Mouse (Mus musculus) cerebellum, adult 9-11 months (tissue): ENCODE results near the gene Wdr64.

ENCODE experiments used
- DNase-seq: peaks from one replicate; pipeline ENCODE4 v3.0.0; 2022

The Wdr64 gene

DNA sequence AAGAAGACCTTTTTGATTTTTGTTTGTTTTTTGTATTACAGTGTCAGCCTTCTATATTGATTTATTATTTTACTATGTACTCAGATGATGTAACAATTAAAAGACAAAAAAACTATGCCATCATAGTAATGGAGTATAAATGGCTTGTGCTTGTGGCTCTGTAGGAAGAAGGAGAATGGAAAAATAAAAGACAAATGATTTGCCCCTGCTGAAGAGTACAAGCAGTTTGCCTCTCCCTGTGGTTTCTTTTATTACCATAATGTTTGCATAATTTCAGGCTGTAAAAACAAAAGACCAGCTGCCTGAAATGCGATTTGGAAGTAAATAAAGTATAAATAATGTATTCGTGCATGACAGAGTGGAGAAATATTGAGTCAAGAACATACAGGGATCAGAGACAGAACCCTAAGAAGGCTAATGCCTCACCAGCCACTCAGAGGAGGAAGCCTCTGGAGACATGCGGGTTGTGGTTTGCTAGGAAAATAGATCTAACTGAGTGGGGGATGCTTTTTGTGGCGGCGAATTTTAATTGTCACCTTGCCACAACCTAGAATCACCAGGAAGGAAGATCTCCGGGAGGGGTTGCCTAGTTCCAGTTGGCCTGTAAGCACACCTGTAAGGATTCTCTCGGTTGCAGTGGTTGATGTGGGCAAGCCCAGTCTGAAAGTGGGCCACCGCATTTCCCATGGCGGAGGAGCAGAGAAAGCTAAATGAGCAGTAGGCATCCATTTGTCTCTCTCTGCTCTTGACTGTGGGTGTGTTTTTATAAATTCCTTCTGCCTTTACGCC, 56.4 kb downstream of the Wdr64 start:
- no peak for DNase-seq

DNA sequence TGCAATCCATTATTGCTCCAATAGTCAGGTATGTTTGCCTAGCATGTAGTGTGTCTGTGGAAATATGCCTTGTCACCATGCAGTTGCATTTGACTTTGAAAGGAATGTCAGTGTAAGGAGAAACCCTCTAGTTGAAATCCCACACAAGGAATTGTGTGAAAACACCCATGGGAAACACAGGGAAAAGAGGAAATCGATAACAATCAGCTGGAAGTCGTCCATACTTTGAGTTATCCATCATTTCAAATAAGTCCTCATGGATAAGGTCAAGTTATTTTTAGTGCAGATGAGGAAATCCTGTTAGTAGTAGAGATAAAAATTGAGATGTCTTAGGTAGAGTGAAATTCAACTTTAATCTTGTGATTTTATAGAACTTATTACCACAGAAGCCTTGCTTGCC, 96.3 kb downstream of the Wdr64 start:
- DNase-seq, result no peak

DNA sequence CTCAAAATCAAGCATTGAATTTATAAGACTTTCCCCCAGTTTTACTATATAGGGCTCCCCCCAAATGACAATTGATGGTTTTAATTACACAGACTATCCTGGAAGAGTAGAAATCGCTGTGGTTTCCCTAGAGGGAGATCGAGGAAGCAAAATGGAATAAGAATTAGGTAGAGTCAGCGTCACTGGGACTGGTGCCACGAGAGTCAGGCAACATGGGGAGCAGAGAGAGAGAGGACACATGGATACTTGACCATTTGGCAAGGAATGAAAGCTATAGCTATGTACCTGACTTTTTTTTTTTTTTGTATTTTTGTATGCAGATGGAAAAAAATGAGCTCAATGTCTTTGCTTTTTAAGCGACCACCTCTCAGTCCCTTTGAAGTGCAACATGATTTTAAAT, 110.0 kb downstream of the Wdr64 start:
- no peak for DNase-seq

DNA sequence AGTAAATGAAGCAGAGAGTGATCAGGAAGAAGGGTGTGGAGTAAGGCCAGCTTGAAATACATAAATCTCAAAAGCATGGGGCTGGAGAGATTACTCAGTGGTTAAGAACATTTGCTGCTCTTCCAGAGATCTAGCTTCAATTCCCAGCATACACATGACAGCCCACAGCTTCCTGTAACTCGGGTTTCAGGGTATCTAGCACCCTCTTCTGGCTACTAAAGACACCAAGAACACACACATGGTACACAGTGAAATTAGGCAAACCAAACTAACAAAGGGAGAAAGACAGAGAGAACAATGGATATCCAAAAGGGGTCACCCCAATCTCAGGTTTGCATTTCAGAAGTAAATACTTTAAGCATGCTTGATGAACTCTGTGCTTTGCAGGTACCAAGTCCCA, 113.2 kb downstream of the Wdr64 start:
- DNase-seq, result no peak

DNA sequence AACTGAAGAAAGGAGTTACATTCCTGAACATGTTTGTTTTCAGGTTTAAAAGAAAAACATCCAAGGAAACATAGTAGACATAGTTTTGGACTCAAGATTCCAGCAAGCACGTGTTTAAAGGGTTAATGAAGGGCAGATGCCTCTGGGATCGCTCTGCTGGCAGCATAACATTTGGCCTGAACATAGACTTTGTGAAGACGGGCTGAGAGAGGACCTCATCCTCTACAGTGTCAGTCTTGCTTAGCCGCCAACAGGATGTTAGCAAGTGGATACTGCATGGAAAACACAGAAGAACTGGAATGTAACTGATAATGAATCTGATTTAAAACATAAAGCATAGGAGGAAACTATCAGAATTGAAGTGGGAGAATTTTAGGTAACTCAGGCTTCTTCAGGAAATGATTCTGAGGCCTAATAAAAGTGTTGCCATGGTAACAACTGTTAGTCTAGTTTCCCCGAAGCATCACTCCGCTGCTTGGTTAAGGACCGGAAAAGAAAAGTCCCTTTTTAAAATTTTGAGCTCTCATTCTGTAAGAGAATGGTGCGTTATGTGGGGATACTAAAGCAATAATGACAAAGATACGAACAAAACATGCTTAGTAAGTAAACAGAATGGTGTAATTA, 125.5 kb downstream of the Wdr64 start:
- no peak for DNase-seq

DNA sequence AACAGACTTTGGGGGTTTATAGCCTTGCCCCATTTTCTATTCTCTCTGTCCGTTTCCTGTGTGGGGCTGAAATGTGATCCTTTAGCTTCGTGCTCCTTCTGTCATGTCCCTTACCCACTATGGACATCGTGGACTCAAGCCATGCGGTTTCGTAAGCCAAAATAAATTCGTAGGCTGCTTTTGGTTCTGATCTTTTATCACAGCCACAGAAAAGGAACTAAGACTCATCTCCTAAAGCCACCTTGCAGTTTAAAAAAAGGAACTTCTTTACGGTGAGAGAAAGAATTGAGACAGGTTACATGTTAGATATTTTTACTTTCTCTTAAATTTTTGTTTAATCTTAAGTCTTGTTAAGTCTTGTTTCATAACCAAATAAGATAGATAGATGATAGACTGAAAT, 130.1 kb downstream of the Wdr64 start:
- no peak for DNase-seq

DNA sequence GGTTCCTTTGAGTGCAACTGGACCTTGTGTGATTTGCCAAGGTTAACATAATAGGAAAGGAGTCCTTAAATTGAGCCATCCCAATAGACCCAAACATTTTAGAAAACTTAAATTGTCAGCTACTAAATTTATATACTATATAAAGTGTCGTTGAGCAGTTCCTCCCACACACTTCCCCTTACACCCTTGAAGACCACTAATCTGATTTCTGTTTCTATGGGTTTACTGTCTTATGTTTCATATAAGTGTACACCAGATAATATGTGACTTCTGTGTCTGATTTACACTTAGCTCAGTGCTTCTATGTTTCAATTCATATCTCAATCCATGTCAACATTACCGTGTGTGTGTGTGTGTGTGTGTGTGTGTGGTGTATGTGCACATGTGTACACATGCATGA, 130.8 kb downstream of the Wdr64 start:
- no peak for DNase-seq

DNA sequence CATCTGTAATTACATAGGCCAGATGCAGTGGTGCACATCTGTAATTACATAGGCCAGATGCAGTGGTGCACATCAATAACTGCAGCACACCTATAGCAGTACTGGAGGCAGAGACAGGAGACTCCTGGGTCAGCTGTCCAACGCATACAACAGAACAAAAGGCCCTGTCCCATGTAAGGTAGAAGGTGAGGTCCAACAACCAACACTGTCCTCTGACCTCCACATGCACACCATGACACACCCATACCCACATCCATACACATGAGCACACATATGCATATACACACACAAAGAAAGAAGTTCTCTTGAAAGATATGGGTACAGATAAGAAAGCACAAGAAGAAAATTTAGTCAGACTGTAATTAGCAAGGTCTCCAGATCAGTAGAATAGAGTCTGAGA, 157.1 kb downstream of the Wdr64 start:
- DNase-seq, result no peak
